Mouse (Mus musculus) cerebellum, adult 2 months (tissue): Measurements from ENCODE around the gene Ctps.

ENCODE experiments used
- CTCF ChIP-seq: fragments of 200-500 bp; IDR thresholded peaks from 2 replicates; pipeline ENCODE4 v1.5.1; 2011; ENCODE audit warnings: low read depth, mild to moderate bottlenecking, control low read depth, low read length, moderate library complexity, borderline replicate concordance; ENCODE audit not compliant: insufficient read depth
- POLR2A ChIP-seq: fragments of 200-500 bp; IDR thresholded peaks from 2 replicates; pipeline ENCODE4 v1.6.1; 2011; ENCODE audit warnings: low read length, control low read depth, borderline replicate concordance; ENCODE audit not compliant: insufficient read depth

GRCm38 (mm10) chr4:120589070-120589469 is 19.0 kb upstream of the Ctps start:
- TF ChIP-seq POLR2A (no peak), CTCF (no peak)
